Mouse (Mus musculus): ENCODE measurements at regions not wholly inside any gene's neighbourhood (a gene's known extent, or its start where the extent isn't known, plus 50 kb on each side); places are given as distances from the start of the nearest gene placed in this dataset.

- no peak for DNase-seq (ENCODE audit: low read depth)
Measured at GRCm38 (mm10) chr13:83214811-83215210, 289.0 kb upstream of the Mef2c start.

GRCm38 (mm10) chr13:83216454-83216853 is 287.4 kb upstream of the Mef2c start:
- DNase-seq (ENCODE audit: low read depth) = no peak

DNA sequence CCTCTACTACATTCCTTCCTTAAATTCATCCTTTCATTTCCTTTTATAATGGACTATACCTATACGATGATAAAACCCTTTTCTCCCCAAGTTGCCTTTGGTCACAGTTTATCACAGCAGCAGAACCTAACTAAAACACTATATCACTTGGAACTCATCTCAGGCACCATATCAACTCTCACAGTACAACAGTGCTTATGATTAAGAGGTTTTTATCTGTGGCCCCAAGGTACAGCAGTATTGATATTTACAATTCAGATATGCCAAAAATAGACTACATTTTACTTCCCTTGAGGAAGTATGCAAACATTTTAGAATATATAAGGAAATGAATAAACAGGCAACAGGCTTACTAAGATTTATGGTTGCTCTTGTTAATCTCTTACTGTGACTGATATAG is 251.4 kb upstream of the Mef2c start:
- no peak for DNase-seq (ENCODE audit: low read depth)

- DNase-seq (ENCODE audit: low read depth) = no peak
Measured at GRCm38 (mm10) chr13:83266591-83266990, 237.2 kb upstream of the Mef2c start.

- DNase-seq (ENCODE audit: low read depth) = no peak
Measured at GRCm38 (mm10) chr13:83268663-83269062, 235.2 kb upstream of the Mef2c start.

DNA sequence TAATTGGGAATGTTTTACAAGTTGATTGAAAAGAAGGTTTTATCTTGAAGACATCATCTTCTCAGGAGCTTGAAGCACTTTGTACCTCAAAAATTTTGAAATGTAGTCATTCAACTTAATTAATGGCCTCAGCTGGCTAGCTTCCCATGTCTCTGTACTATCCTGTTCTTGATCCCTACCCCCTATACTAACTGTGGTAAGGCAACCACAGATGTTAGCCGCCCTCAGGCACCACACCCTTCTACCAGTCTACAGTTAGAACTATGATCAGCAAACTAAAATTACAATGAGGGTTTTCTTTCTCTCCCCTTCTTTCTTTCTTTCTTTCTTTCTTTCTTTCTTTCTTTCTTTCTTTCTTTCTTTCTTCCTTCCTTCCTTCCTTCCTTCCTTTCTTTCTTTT is 225.1 kb upstream of the Mef2c start:
- no peak for DNase-seq (ENCODE audit: low read depth)

GRCm38 (mm10) chr13:83307696-83308095 is 196.1 kb upstream of the Mef2c start:
- DNase-seq (ENCODE audit: low read depth) = no peak

GRCm38 (mm10) chr13:83328488-83328887 is 175.3 kb upstream of the Mef2c start:
- no peak for DNase-seq (ENCODE audit: low read depth)

- no peak for DNase-seq (ENCODE audit: low read depth)
Measured at GRCm38 (mm10) chr13:83333728-83334127, 170.1 kb upstream of the Mef2c start.

DNA sequence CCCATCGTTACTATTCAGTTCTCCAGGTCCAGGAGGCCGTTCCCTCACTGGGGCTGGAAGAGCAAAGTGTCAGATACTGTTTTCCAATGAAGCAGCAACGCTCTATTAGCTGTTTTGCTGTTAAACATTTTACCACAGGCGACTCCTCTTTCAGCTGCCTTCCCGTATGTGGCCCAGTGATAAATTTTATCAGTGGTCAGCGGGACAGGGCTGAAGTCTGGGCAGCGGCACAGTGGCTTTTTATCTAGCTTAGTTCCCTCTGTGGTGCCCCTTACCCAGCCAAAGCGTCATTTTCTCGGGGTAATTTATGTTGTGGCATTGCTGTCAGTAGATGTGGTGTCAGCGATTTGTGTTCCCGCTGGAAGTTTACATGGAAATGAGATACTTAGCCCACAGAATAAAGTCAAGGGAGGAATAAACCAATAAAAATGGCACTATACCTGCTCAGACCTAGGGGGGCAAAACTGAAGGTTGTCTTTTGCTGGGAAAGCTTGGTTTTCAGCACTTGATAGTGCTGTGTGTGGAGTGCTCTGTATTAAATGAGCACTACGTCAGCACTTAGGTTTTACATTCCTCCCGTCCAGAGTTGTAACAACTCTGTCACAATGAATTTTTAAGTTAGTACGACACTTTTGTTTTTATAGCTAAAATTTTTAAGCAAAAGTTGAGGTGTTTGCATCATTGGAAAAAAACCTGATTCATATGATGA is 159.1 kb upstream of the Mef2c start:
- DNase-seq (ENCODE audit: low read depth) = peak; percentile 43

GRCm38 (mm10) chr13:83355341-83355740 is 148.5 kb upstream of the Mef2c start:
- DNase-seq (ENCODE audit: low read depth) = no peak

DNA sequence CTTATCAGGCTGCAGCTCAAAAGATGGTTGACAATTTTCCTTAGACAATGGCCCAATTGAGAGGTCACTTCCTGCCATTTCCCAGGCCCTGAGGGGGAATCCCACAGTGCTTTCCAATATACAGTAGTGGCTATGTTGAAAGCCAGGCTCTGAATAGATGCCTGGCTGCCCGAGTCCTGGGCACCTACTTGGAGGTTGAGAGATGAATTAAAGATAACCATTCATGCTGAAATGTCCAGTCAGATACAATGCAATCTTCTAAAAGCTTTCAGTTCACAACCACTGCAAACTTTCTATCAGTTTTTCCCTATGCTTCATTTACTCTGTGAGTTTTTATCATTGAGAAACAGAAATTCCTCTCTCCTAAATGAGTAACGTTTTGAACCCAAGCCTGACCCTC is 143.3 kb upstream of the Mef2c start:
- no peak for DNase-seq (ENCODE audit: low read depth)

GRCm38 (mm10) chr13:83376097-83376797 is 127.6 kb upstream of the Mef2c start:
- DNase-seq (ENCODE audit: low read depth) = no peak

- DNase-seq (ENCODE audit: low read depth) = no peak
Measured at GRCm38 (mm10) chr13:83378644-83379043, 125.2 kb upstream of the Mef2c start.

DNA sequence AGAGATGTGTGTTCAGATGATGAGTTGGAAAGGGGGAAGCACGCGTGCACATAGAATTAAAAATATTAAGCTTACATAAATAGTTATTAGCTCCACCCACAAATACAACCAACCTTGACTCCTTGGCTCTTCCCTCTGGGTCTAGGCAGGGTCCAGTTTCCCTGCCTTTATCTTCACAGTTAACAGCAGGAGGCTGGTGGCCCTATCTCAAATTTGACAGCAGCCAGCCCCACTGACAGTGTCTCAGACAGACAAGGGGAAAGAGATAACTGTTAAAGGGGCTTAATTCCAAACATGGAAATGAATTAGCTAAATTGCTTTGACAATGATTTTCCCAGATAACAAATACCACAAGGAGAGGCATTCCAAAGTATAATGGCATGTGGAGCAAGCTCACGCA is 121.2 kb upstream of the Mef2c start:
- peak; percentile 60 for DNase-seq (ENCODE audit: low read depth)

DNA sequence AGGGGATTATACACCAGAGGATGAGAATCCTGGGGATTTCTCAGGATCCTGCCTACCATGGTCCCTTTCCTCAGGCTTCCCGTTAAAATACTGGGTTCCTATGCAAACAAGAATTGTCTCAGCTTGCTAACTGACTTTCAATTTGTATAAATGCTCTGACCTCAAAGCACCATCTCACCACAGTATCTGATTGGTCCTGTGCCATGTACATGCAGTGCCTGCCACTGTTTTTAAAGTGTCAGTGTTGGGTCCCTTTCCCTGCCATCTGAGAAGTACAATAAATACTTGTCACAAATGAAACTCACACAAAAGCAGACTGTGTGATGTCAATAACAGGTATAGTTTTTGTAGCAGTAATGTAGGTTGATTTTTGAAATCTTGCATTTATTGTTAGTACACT is 109.1 kb upstream of the Mef2c start:
- no peak for DNase-seq (ENCODE audit: low read depth)

DNA sequence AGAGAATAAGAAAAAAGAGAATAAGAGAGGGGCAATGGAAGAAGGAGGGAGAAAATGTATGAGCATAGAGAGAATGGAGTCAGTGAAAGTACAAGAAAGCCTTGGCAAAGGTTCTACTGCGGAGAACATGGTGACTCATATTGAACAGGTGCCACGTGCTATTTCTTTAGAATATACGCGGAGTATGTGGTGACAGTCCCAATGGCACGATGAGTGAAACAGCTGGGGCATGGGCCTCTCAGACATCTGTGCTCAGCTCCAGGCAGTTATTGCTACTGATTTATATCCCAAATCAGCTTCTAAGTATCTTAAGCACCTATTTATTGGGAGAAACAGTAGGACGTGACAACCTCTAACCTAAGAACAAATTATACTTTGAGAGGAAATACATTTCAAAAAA is 104.5 kb upstream of the Mef2c start:
- no peak for DNase-seq (ENCODE audit: low read depth)

DNA sequence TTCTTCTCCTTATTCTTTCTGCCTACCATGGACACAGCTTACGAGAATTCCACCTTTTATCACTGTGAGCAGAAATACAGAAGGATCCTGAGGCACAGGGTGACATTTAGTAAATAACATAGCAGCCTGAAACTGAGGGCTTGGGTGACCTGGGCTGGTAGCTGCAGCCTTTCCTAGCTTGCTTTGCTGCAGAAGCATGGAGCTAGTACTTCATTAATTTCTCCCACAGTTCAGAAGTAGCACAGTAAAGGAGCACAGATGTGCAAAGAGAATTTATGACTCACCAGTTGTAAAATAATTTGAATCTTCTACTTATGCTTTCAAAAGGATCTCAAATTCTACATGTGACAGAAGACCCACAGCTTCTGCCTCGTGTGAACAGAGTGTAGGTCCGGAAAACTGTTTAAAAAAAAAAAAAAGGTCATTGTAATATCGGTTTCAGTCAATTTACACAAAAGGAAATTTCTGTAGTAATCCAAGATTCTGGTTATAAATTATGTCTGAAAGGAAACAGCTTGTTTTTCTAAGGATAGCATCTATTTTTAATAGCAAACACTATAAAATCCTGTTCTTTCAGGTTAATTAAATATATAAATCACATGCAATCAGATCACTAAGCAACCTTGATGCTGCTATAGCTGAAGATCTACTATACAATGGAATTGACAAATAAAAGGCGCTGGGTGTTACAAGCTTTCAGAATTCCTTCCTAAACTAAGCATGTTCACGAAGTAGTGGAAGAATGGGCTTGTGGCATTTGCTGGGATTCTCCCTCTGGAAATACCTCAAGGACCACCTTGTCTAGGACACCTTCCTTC is 64.0 kb upstream of the Mef2c start:
- DNase-seq (ENCODE audit: low read depth) = no peak

GRCm38 (mm10) chr13:83444277-83444676 is 59.6 kb upstream of the Mef2c start:
- DNase-seq (ENCODE audit: low read depth) = no peak

GRCm38 (mm10) chr13:83450820-83451219 is 53.0 kb upstream of the Mef2c start:
- DNase-seq (ENCODE audit: low read depth) = no peak

- DNase-seq (ENCODE audit: low read depth) = no peak
Measured at GRCm38 (mm10) chr13:83452987-83453386, 50.8 kb upstream of the Mef2c start.

All from c-Kit-positive CD71-positive TER-119-negative erythroid progenitor cells, embryonic 14.5 days (primary cell).